Mouse (Mus musculus) T-helper 1 cell (primary cell): ENCODE data around the gene Tas2r105.

Experiments used
- in situ Hi-C: fragments of 300-600 bp; cut with MboI, MseI; formaldehyde crosslinking; loops from one replicate; pipeline ENCODE4 v1.15.1; 2025; ENCODE audit warnings: high pct_unique_total_duplicates

Gene Tas2r105

DNA sequence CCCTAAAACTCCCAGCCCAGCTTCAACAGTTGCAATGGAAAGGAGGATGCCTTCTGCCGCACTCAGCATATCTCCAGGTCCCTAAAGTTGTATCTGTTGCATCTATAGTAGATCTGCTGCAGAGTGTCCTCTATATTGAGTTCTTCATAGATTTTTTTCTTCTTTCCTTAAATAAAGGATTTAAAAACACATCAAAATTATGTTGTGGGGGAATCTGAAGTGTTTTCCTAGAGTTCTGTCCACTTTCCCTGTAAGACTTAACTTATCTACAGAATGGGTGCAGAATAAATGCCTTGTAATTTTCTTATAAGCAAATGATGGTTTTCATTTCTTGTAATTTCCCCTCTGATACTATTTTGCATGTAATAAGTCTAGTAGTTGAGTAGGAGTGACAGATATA is at the start of gene Tas2r105:
Gene Tas2r105 (minus strand): TSS at position 101 of the 400 bp plus-strand sequence.
- in situ Hi-C loops = no loop called here

DNA sequence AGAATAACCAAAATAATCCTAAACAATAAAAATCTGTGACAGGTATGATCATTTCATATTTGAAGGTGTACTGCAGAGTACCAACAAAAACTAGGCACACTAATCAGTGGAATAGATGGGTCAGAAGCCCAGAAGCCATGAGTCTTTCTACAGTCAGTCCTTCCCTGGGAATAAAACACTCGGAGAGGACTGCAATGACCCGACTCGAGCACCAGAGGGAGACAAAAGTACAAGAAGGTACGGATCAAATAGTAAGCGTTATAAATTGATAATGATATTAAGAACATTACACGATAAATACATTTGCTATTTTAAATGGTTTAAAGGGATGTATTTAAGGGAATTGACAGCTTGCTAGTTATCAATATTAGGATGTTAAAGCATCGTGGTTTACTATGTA is 25.5 kb upstream of the Tas2r105 start:
- in situ Hi-C loops = no loop called here

DNA sequence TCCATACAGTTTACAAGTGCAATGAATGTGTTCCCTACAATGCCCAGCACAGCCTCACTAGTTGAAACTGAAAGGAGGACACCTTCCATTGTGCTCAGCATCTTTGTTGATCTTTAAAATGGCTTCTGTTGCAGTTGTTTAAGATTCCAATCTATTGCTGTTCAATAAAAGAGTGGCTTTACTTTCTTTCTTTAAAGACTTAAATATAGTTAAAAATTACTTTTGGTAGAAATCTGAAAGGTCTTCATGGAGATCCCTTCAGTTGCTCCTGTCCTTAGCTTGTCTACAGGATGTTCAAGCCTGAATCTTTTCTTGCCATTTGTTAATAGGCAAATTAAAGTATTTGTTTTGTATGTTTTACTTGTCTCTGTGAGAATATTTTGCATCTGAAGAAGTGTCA is 2.7 kb upstream of the Tas2r105 start, which contains the start of gene Tas2r114:
Gene Tas2r114 (minus strand): TSS at position 101 of the 400 bp plus-strand sequence.
- in situ Hi-C loops = no loop called here

DNA sequence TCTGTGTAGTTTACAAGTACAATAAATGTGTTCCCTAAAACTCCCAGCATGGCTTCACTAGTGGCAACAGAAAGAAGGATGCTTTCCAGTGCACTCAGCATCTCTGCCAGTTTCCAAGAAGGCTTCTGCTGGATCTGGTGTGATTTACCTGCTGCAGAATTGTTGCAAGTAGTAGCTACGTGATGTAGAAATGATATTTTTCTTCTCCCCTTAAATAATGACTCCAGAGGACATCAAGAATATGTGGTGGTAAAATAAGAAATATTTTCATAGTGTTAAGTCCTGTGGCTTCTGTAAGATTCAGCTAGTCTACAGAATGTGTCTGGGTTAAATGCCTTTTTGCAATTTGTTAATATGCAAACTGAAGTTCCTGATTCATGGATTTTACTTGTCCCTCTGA is 1.7 kb downstream of the Tas2r105 start, which contains the start of gene Tas2r104:
Gene Tas2r104 (minus strand): TSS at position 101 of the 400 bp plus-strand sequence.
- in situ Hi-C loops = no loop called here

DNA sequence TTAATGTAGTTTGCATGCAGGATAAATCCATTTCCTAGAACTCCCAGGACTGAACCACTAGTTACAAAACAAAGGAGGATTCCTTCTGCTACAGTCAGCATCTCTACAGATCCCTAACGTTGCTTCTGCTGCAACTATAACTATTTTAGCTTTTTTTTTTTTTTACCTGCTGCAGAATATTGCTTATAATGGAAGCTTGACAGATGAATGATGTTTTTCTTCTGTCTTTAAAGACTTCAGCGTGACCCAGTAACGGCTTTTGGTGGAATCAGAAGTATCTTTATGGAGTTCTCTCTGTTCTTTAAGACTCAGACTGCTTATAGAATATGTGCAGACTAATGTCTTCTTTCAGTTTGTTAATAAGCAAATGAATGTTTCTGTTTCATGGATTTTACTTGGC is 8.5 kb downstream of the Tas2r105 start, which contains the start of gene Tas2r106:
Gene Tas2r106 (minus strand): TSS at position 101 of the 400 bp plus-strand sequence.
- in situ Hi-C loops = no loop called here

DNA sequence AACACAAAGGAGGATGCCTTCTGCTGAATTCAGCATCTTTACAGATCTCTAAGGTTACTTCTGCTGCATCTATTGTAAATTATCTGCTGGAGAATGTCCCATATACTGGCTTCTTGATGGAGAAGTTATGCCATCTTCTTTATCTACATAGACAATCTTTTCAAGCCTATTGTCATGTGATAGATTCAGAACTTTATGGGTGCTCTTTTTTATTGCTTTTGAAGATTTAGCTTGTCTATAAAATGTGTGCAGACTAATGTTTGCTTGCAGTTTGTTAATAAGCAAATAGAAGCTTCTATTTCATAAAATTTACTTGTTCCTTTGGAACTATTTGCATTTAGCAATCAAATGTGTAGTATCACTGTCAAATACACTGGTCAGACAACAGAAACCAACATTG is 27.2 kb downstream of the Tas2r105 start, which contains the start of gene Tas2r107:
Gene Tas2r107 (minus strand): TSS at position 101 of the 400 bp plus-strand sequence.
- in situ Hi-C loops = no loop called here
